Mouse (Mus musculus) heart, embryonic 16.5 days (tissue): ENCODE results near the gene Fam102b. TPM values are rescaled to one million over a fixed set of nuclear protein-coding genes. Genes with fewer than 3 reads are reported as not detected.

Experiments used
- ATAC-seq: fragments of 200-750 bp; cut with Nextera tagmentation; replicated peaks from 2 replicates; pipeline ENCODE4 v1.8.0; 2017; ENCODE audit warnings: moderate number of reproducible peaks; ENCODE audit not compliant: insufficient read depth, low FRiP score; ENCODE audit errors: extremely low read depth
- H3K27ac ChIP-seq: fragments of 300-500 bp; sonication (generic); 2 replicates; pipeline ENCODE4 v1.5.1; 2014; ENCODE audit warnings: mild to moderate bottlenecking, low read length, control low read depth, moderate library complexity
- H3K27me3 ChIP-seq: fragments of 300-500 bp; sonication (generic); 2 replicates; pipeline ENCODE4 v1.6.1; 2014; ENCODE audit warnings: low read length, mixed read lengths; ENCODE audit not compliant: control insufficient read depth, insufficient read depth
- H3K36me3 ChIP-seq: fragments of 300-500 bp; sonication (generic); 2 replicates; pipeline ENCODE4 v1.6.1; 2014; ENCODE audit not compliant: control insufficient read depth, insufficient read depth
- H3K4me1 ChIP-seq: fragments of 300-500 bp; sonication (generic); 2 replicates; pipeline ENCODE4 v1.6.1; 2014; ENCODE audit warnings: low read length, mixed read lengths; ENCODE audit not compliant: control insufficient read depth, insufficient read depth
- H3K4me2 ChIP-seq: fragments of 300-500 bp; sonication (generic); 2 replicates; pipeline ENCODE4 v1.6.1; 2014; ENCODE audit warnings: low read depth, mild to moderate bottlenecking, control low read depth, low read length
- H3K4me3 ChIP-seq: fragments of 300-500 bp; sonication (generic); 2 replicates; pipeline ENCODE4 v1.5.1; 2014; ENCODE audit warnings: mild to moderate bottlenecking, control low read depth, low read length
- H3K9ac ChIP-seq: fragments of 300-500 bp; sonication (generic); 2 replicates; pipeline ENCODE4 v1.6.1; 2014; ENCODE audit warnings: low read length, control low read depth
- H3K9me3 ChIP-seq: fragments of 300-500 bp; sonication (generic); replicated peaks from 2 replicates; pipeline ENCODE4 v1.6.1; 2016; ENCODE audit warnings: low read length; ENCODE audit not compliant: control insufficient read depth
- WGBS: fragments of 180-500 bp; shearing (Covaris S2); extraction: QIAGEN DNeasy Blood & Tissue Kit; methylation state at CpG from one replicate; pipeline ENCODE4 v1.1.7; 2014; 5-methylcytosine and 5-hydroxymethylcytosine counted together
- polyA plus RNA-seq: library from polyadenylated mRNA; unstranded; fragments of >200 nt; fragmentation: Nextera tagmentation; extraction: Ambion mirVana; gene quantifications from 2 replicates; pipeline ENCODE4 v1.2.1, GENCODE M21; 2015

Fam102b gene
- polyA plus RNA-seq, 1 experiment from 2014 or later, result 3.7 TPM

GRCm38 (mm10) chr3:108974920-108975485 is 52.4 kb downstream of the Fam102b start:
- WGBS, result 80% methylated on average over 15 of the region's 15 CpGs
- no peak for ATAC-seq
- no peak overlapping the region for H3K27ac ChIP-seq
- H3K4me1 ChIP-seq, result no peaks in the 10 kb centered on the region
- H3K9me3 ChIP-seq, result no peaks in the 10 kb centered on the region
- H3K4me2 ChIP-seq, result no peak overlapping the region
- no peak overlapping the region for H3K4me3 ChIP-seq
- peaks cover 27% of the 10 kb centered on the region for H3K36me3 ChIP-seq
- no peak overlapping the region for H3K9ac ChIP-seq
- H3K27me3 ChIP-seq, result no peaks in the 10 kb centered on the region

GRCm38 (mm10) chr3:108973980-108974660 is 53.3 kb downstream of the Fam102b start:
- H3K9me3 ChIP-seq, result no peaks in the 10 kb centered on the region
- H3K4me2 ChIP-seq, result no peak overlapping the region
- no peak overlapping the region for H3K4me3 ChIP-seq
- no peak for ATAC-seq
- H3K27me3 ChIP-seq, result no peaks in the 10 kb centered on the region
- H3K36me3 ChIP-seq, result peaks cover 19% of the 10 kb centered on the region
- H3K4me1 ChIP-seq, result no peaks in the 10 kb centered on the region
- no peak overlapping the region for H3K9ac ChIP-seq
- WGBS, result 71% methylated on average over 13 of the region's 13 CpGs
- H3K27ac ChIP-seq, result no peak overlapping the region

- WGBS, result 89% methylated on average over 3 of the region's 3 CpGs
- Histone ChIP-seq H3K9me3 (no peaks in the 10 kb centered on the region), H3K4me3 (no peak overlapping the region), H3K27ac (no peak overlapping the region), H3K36me3 (0 out of 2 replicates have a peak, but pooled peaks cover 3% of the 10 kb centered on the region), H3K4me1 (no peaks in the 10 kb centered on the region), H3K4me2 (no peak overlapping the region), H3K9ac (no peak overlapping the region), H3K27me3 (no peaks in the 10 kb centered on the region)
- no peak for ATAC-seq
Observed at GRCm38 (mm10) chr3:108966051-108966450, 61.4 kb downstream of the Fam102b start.

GRCm38 (mm10) chr3:108964361-108965044 is 62.9 kb downstream of the Fam102b start:
- WGBS, result 73% methylated on average over 7 of the region's 7 CpGs
- Histone ChIP-seq H3K9me3 (no peaks in the 10 kb centered on the region), H3K9ac (no peak overlapping the region), H3K4me2 (no peak overlapping the region), H3K4me1 (no peaks in the 10 kb centered on the region), H3K27me3 (no peaks in the 10 kb centered on the region), H3K27ac (no peak overlapping the region), H3K36me3 (0 out of 2 replicates have a peak, but pooled peaks cover 3% of the 10 kb centered on the region), H3K4me3 (no peak overlapping the region)
- ATAC-seq, result no peak

GRCm38 (mm10) chr3:108963776-108964175 is 63.6 kb downstream of the Fam102b start:
- 0 out of 2 replicates have a peak, but pooled peaks cover 3% of the 10 kb centered on the region for H3K36me3 ChIP-seq
- H3K9ac ChIP-seq, result no peak overlapping the region
- H3K4me3 ChIP-seq, result no peak overlapping the region
- H3K9me3 ChIP-seq, result no peaks in the 10 kb centered on the region
- H3K27me3 ChIP-seq, result no peaks in the 10 kb centered on the region
- H3K4me2 ChIP-seq, result no peak overlapping the region
- WGBS, result 67% methylated on average over 3 of the region's 3 CpGs
- H3K4me1 ChIP-seq, result no peaks in the 10 kb centered on the region
- H3K27ac ChIP-seq, result no peak overlapping the region
- ATAC-seq, result no peak

- Histone ChIP-seq H3K27me3 (no peaks in the 10 kb centered on the region), H3K4me3 (no peak overlapping the region), H3K9ac (no peak overlapping the region), H3K9me3 (no peaks in the 10 kb centered on the region), H3K4me1 (no peaks in the 10 kb centered on the region), H3K36me3 (0 out of 2 replicates have a peak, but pooled peaks cover 3% of the 10 kb centered on the region), H3K4me2 (no peak overlapping the region), H3K27ac (no peak overlapping the region)
- no peak for ATAC-seq
- 52% methylated on average over 3 of the region's 3 CpGs for WGBS
Observed at GRCm38 (mm10) chr3:108963278-108963677, 64.1 kb downstream of the Fam102b start.

- no peak for ATAC-seq
- 47% methylated on average over 6 of the region's 6 CpGs for WGBS
- Histone ChIP-seq H3K36me3 (0 out of 2 replicates have a peak, but pooled peaks cover 3% of the 10 kb centered on the region), H3K27ac (no peak overlapping the region), H3K4me2 (peak overlapping the region; percentile 13; the same call in 1 of the 2 replicates), H3K4me1 (no peaks in the 10 kb centered on the region), H3K9ac (no peak overlapping the region), H3K27me3 (no peaks in the 10 kb centered on the region), H3K9me3 (no peaks in the 10 kb centered on the region), H3K4me3 (no peak overlapping the region)
Observed at GRCm38 (mm10) chr3:108961655-108962054, 65.8 kb downstream of the Fam102b start.

- 0 out of 2 replicates have a peak overlapping the region, but pooled peaks have one; percentile 2 for H3K4me3 ChIP-seq
Observed at GRCm38 (mm10) chr3:108961226-108961625, 66.2 kb downstream of the Fam102b start.

More at GRCm38 (mm10) chr3:108961226-108961625, 66.2 kb downstream of the Fam102b start:
- Histone ChIP-seq H3K27me3 (no peaks in the 10 kb centered on the region), H3K9me3 (no peaks in the 10 kb centered on the region), H3K4me1 (no peaks in the 10 kb centered on the region), H3K9ac (no peak overlapping the region), H3K27ac (no peak overlapping the region), H3K4me2 (peak overlapping the region; percentile 13; the same call in 1 of the 2 replicates), H3K36me3 (0 out of 2 replicates have a peak, but pooled peaks cover 3% of the 10 kb centered on the region)
- 41% methylated on average over 7 of the region's 7 CpGs for WGBS
- no peak for ATAC-seq
